8 mouse cellular contexts compared by ENCODE assay signal in genomic region chr7:12961511-12962141, GRCm38 (mm10). TPM values are rescaled to one million over a fixed set of nuclear protein-coding genes. Genes with fewer than 3 reads are reported as not detected.
DNase-seq lines count a peak whose midpoint lies in the region; ATAC-seq and TF ChIP-seq lines count a peak whose summit lies in the region.

No protein-coding gene starts in this region.

- intact Hi-C loops in gastrocnemius, adult 2 months (cut with DNase I): loop anchor here (5.0 kb wide), 1 partner anchor 39 kb away; the partner anchor contains the start of gene Rps5
- intact Hi-C loops in left cerebral cortex, postnatal 36 days (cut with DNase I): loop anchor here (5.0 kb wide), 1 partner anchor 39 kb away; the partner anchor contains the start of gene Rps5

- peak; percentile 30; the same call in 1 of the 2 replicates for TF ChIP-seq POLR2A in cortical plate, adult 2 months (IDR thresholded peaks at IDR 0.05; ENCODE audit: extremely low read depth, insufficient read depth, low read length)

- no peak for TF ChIP-seq CTCF in cortical plate, adult 2 months (IDR thresholded peaks at IDR 0.05; ENCODE audit: extremely low read depth, insufficient read depth, low read length)
- no peak for TF ChIP-seq CTCF in gastrocnemius, adult 2 months (IDR thresholded peaks at IDR 0.05)

- peak; percentile 71 for ATAC-seq in megakaryocyte-erythroid progenitor cell, adult 5-6 weeks (replicated peaks; ENCODE audit: low FRiP score, low TSS enrichment, poor library complexity, severe bottlenecking)

- DNase-seq in adrenal gland, adult (ENCODE audit: inconsistent age in 2 of 2, low spot score in 1 of 2): peak; percentile 56 to 86
- DNase-seq in adrenal gland, postnatal 4 days (ENCODE audit: low spot score in 2 of 2): no peak
- DNase-seq in gastrocnemius, adult 2 months: peak; percentile 44
- DNase-seq in induced T-regulatory cell, adult 2 months (ENCODE audit: low read depth): peak; percentile 92
- DNase-seq in left cerebral cortex, postnatal 36 days (ENCODE audit: low spot score in 2 of 2): peak; percentile 41 to 49
- DNase-seq in right cerebral cortex, postnatal 4 days: peak; percentile 47

- H3K4me1 ChIP-seq in cortical plate, adult 2 months (ENCODE audit: control insufficient read depth, insufficient read depth, low read length): 0 out of 2 replicates have a peak, but pooled peaks cover 2% of the 10 kb centered on the region

- 0 out of 2 replicates have a peak overlapping the region, but pooled peaks have one; percentile 1 for H3K27ac ChIP-seq in cortical plate, adult 2 months (ENCODE audit: insufficient read depth, low read length)
- peak overlapping the region; percentile 85 for H3K27ac ChIP-seq in gastrocnemius, adult 2 months

- peak overlapping the region; percentile 58 for H3K4me3 ChIP-seq in cortical plate, adult 2 months (ENCODE audit: insufficient read depth, low read length)
- peak overlapping the region; percentile 76 for H3K4me3 ChIP-seq in gastrocnemius, adult 2 months

RNA-seq across cellular contexts. Expression of gene Zfp324, which starts 4.0 kb away (rescaled TPM):
- total RNA-seq in adrenal gland, postnatal 4 days (2021): 10 to 100 TPM; 12.7 to 13.5 TPM
- polyA plus RNA-seq in cortical plate, adult 2 months (2012; rRNA removed): 5.6 and 6.1 TPM in 2 replicates
- 1 to 10 TPM; 1.5 to 2.0 TPM for total RNA-seq in gastrocnemius, adult 2 months (2021)
- total RNA-seq in left cerebral cortex, postnatal 36 days (2021): 10 to 100 TPM in 1 of 2 experiments, 1 to 10 TPM in 1; 9.4 to 11.7 TPM
- total RNA-seq in megakaryocyte-erythroid progenitor cell, adult 5-6 weeks (2014; fragmentation: Nextera tagmentation): 3.7 and 4.3 TPM in 2 replicates
- total RNA-seq in megakaryocyte-erythroid progenitor cell, adult 5-6 weeks (2017): 3.1 and 7.7 TPM in 2 replicates

RNA-seq across cellular contexts. Expression of gene Zfp446, which starts 16.0 kb away (rescaled TPM):
- 10 to 100 TPM in 1 of 2 experiments, 1 to 10 TPM in 1; 9.2 to 11.3 TPM for total RNA-seq in adrenal gland, postnatal 4 days (2021)
- 9.7 and 10.1 TPM in 2 replicates for polyA plus RNA-seq in cortical plate, adult 2 months (2012; rRNA removed)
- 1 to 10 TPM; 2.7 TPM for total RNA-seq in gastrocnemius, adult 2 months (2021)
- total RNA-seq in left cerebral cortex, postnatal 36 days (2021): 1 to 10 TPM; 6.7 to 9.7 TPM
- total RNA-seq in megakaryocyte-erythroid progenitor cell, adult 5-6 weeks (2014; fragmentation: Nextera tagmentation): 6.1 and 9.0 TPM in 2 replicates
- 1.6 and 1.9 TPM in 2 replicates for total RNA-seq in megakaryocyte-erythroid progenitor cell, adult 5-6 weeks (2017)

RNA-seq across cellular contexts. Expression of gene Rnf225, which starts 34.4 kb away (rescaled TPM):
- total RNA-seq in adrenal gland, postnatal 4 days (2021): under 1 TPM; 0.59 to 0.64 TPM
- 0.96 and 1.0 TPM in 2 replicates for polyA plus RNA-seq in cortical plate, adult 2 months (2012; rRNA removed)
- under 1 TPM; 0.31 to 0.81 TPM for total RNA-seq in gastrocnemius, adult 2 months (2021)
- total RNA-seq in left cerebral cortex, postnatal 36 days (2021): under 1 TPM; 0.86 to 0.99 TPM
- 0.77 and 1.2 TPM in 2 replicates for total RNA-seq in megakaryocyte-erythroid progenitor cell, adult 5-6 weeks (2014; fragmentation: Nextera tagmentation)
- 1.6 TPM in 1 of 2 replicates, not detected in the other for total RNA-seq in megakaryocyte-erythroid progenitor cell, adult 5-6 weeks (2017)

RNA-seq across cellular contexts. Expression of gene Slc27a5, which starts 36.4 kb away (rescaled TPM):
- total RNA-seq in adrenal gland, postnatal 4 days (2021): 10 to 100 TPM in 1 of 2 experiments, under 1 TPM in 1; 0.70 to 16.3 TPM
- polyA plus RNA-seq in cortical plate, adult 2 months (2012; rRNA removed): 0.69 and 0.78 TPM in 2 replicates
- under 1 TPM in 1 of 2 experiments, not detected in 1; 0.42 TPM for total RNA-seq in gastrocnemius, adult 2 months (2021)
- total RNA-seq in left cerebral cortex, postnatal 36 days (2021): under 1 TPM in 1 of 2 experiments, not detected in 1; 0.34 TPM
- not detected in 2 replicates for total RNA-seq in megakaryocyte-erythroid progenitor cell, adult 5-6 weeks (2014; fragmentation: Nextera tagmentation)
- not detected in 2 replicates for total RNA-seq in megakaryocyte-erythroid progenitor cell, adult 5-6 weeks (2017)

RNA-seq across cellular contexts. Expression of gene Trim28, which starts 37.3 kb away (rescaled TPM):
- total RNA-seq in adrenal gland, postnatal 4 days (2021): 100 to 1,000 TPM; 392 to 400 TPM
- polyA plus RNA-seq in cortical plate, adult 2 months (2012; rRNA removed): 225 and 226 TPM in 2 replicates
- total RNA-seq in gastrocnemius, adult 2 months (2021): 10 to 100 TPM; 71.3 to 71.5 TPM
- 100 to 1,000 TPM; 199 to 217 TPM for total RNA-seq in left cerebral cortex, postnatal 36 days (2021)
- total RNA-seq in megakaryocyte-erythroid progenitor cell, adult 5-6 weeks (2014; fragmentation: Nextera tagmentation): 654 and 831 TPM in 2 replicates
- total RNA-seq in megakaryocyte-erythroid progenitor cell, adult 5-6 weeks (2017): 556 and 566 TPM in 2 replicates

Comparison
In these comparisons a context has a peak if more than half of its experiments do, and no peak if none do; other contexts are left out.
1. DNase-seq: peak in adrenal gland, adult (2 of 2), gastrocnemius, adult 2 months (single experiment), induced T-regulatory cell, adult 2 months (single experiment), left cerebral cortex, postnatal 36 days (2 of 2) and right cerebral cortex, postnatal 4 days (single experiment); none in adrenal gland, postnatal 4 days (0 of 2).